Mouse (Mus musculus) 3T3-L1 (cell line): ENCODE data around the gene Poc1a.

Experiments used
- DNase-seq: peaks from one replicate; pipeline ENCODE4 v3.0.0-alpha.2; 2015; ENCODE audit warnings: low read depth, low spot score

The Poc1a gene

GRCm38 (mm10) chr9:106367592-106368111, 86.8 kb downstream of the Poc1a start:
- peak; percentile 97 for DNase-seq

GRCm38 (mm10) chr9:106368112-106368717, 87.4 kb downstream of the Poc1a start, which contains the start of gene Dusp7:
Gene Dusp7 (plus strand): TSS chr9:106368632.
- peak; percentile 60 for DNase-seq

GRCm38 (mm10) chr9:106368831-106369501, 88.1 kb downstream of the Poc1a start:
- DNase-seq = peak; percentile 69

GRCm38 (mm10) chr9:106369801-106370485, 89.1 kb downstream of the Poc1a start:
- DNase-seq = peak; percentile 75

- no peak for DNase-seq
These were observed 89.9 kb downstream of the Poc1a start for GRCm38 (mm10) chr9:106370620-106371383.

- no peak for DNase-seq
These were observed 90.5 kb downstream of the Poc1a start for GRCm38 (mm10) chr9:106371384-106371671.

- peak; percentile 72 for DNase-seq
These were observed 90.9 kb downstream of the Poc1a start for GRCm38 (mm10) chr9:106371776-106372175.

GRCm38 (mm10) chr9:106372431-106373412, 91.9 kb downstream of the Poc1a start:
- DNase-seq = no peak

GRCm38 (mm10) chr9:106373973-106374372, 93.1 kb downstream of the Poc1a start:
- DNase-seq = no peak

GRCm38 (mm10) chr9:106377247-106377646, 96.4 kb downstream of the Poc1a start:
- no peak for DNase-seq

- DNase-seq = peak; percentile 83
These were observed 97.2 kb downstream of the Poc1a start for GRCm38 (mm10) chr9:106378045-106378444.

- no peak for DNase-seq
These were observed 97.9 kb downstream of the Poc1a start for GRCm38 (mm10) chr9:106378753-106379152.

- DNase-seq = no peak
These were observed 105.5 kb downstream of the Poc1a start for GRCm38 (mm10) chr9:106386181-106386864.

- no peak for DNase-seq
These were observed 112.1 kb downstream of the Poc1a start for GRCm38 (mm10) chr9:106392828-106393527.

- DNase-seq = no peak
These were observed 112.7 kb downstream of the Poc1a start for GRCm38 (mm10) chr9:106393548-106393947.

GRCm38 (mm10) chr9:106394649-106395602, 114.1 kb downstream of the Poc1a start:
- DNase-seq = no peak

- DNase-seq = no peak
These were observed 116.9 kb downstream of the Poc1a start for GRCm38 (mm10) chr9:106397733-106398132.

GRCm38 (mm10) chr9:106398667-106399311, 117.9 kb downstream of the Poc1a start:
- no peak for DNase-seq
